Mouse (Mus musculus): Measurements from ENCODE around the gene Olfr3.

Olfr3 gene

GRCm38 (mm10) chr2:36816932-36817331 lies at the start of gene Olfr3:
Olfr3 (minus strand) TSS chr2:36817032.
- no peak for DNase-seq (ENCODE audit: low spot score in 2 of 2)

GRCm38 (mm10) chr2:36862560-36862959 lies 45.7 kb upstream of the Olfr3 start, which contains the start of gene Olfr351:
Olfr351 (minus strand) TSS chr2:36862660.
- DNase-seq (ENCODE audit: low spot score in 2 of 2) = no peak

DNA sequence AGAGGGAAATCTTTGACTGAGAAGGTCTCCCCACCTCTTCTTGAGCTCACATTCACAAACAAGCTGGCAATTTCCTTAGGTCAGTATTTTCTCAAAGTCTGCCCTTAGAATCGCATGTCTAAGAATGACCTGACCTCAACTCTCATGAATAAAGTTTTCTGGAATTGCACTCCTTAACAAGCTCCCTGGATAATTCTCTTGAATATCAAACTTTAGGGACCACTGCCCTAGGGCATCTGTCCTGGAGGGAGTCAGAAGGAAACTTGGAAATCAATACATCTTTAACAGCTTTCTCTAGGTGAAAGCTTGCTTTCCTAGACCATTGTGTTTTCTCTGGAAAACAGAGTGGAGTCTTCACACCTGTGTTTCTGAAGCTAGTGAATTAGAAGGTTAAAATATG lies 29.2 kb upstream of the Olfr3 start, which contains the start of gene Olfr350:
TSS of gene Olfr350 (plus strand) at position 301 of the 400 bp plus-strand sequence.
- DNase-seq (ENCODE audit: low spot score in 2 of 2) = no peak

DNA sequence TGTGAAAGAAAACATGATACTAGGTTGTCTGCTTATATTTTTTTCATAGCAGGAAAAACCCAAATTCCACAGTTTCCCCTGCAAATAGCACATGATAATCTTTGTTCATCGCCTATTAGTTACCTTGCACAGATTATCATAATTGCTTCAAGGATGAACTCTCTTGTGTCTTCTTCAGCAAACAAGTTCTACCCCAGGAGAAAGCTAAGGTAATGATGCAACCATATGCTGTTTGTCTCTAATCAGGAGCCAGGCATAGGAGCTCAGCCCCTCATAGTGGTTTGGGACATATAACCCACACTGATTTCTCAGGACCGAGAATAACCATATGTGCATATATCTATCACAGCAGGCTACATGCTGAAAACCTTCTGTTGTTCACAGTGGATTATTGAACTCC lies 26.6 kb downstream of the Olfr3 start, which contains the start of gene Olfr50:
TSS of gene Olfr50 (plus strand) at position 301 of the 400 bp plus-strand sequence.
- no peak for DNase-seq (ENCODE audit: low spot score in 2 of 2)

GRCm38 (mm10) chr2:36783976-36784375 lies 32.9 kb downstream of the Olfr3 start, which contains the start of gene Olfr348:
Olfr348 (plus strand) TSS chr2:36784276.
- no peak for DNase-seq (ENCODE audit: low spot score in 2 of 2)
